Mouse (Mus musculus) erythroblast, embryonic 14.5 days (primary cell): ENCODE measurements at regions not wholly inside any gene's neighbourhood (a gene's known extent, or its start where the extent isn't known, plus 50 kb on each side); places are given as distances from the start of the nearest gene placed in this dataset.

Experiments used
- GATA1 ChIP-seq: IDR thresholded peaks from 2 replicates; pipeline ENCODE4 v1.6.1; 2012; ENCODE audit warnings: low read length, inconsistent platforms, mixed read lengths
- TAL1 ChIP-seq: IDR thresholded peaks from 3 replicates; pipeline ENCODE4 v1.6.1; 2012; ENCODE audit warnings: low read length, inconsistent platforms, mixed read lengths

DNA sequence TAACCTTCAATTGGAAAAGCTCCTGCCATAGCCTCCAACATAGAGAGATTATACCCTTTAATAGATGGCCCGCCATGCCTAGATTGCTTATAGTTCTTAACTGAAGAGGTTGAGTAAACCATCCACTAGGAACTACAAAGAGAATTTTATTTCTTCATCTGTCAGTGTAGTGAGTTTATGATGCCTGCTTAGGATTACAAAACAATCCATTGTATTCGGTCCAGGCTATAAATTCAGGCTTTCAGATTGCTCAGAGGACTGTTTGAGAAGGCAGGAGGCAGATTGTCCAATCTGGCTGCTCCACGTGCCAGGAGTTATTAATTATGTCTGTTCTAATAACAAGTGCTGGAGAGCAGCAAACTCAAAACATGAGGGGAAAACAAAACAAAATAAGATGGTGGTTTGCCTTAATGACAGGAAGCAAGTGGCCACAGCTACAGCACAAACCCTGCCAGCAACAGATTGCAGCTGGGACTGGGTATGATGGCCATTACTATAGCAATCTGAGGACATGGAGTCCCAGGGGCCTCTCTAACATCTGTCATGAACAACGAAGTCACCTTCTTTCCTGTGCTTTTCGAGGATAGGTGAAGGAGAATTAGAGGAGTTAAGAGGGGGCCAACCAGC is 154.4 kb upstream of the Bcl6 start:
- TF ChIP-seq GATA1 (no peak), TAL1 (no peak)
